Mouse (Mus musculus) cortical plate, adult 2 months (tissue): Measurements from ENCODE around the gene Dna2. TPM values are rescaled to one million over a fixed set of nuclear protein-coding genes. Genes with fewer than 3 reads are reported as not detected.
"Not testable (repeated sequence)": the region's sequence is repeated elsewhere in the genome, so short reads cannot be mapped to it uniquely, and the experiment has no call there.

Source experiments
- H3K27ac ChIP-seq: fragments of 200-500 bp; 2 replicates; pipeline ENCODE4 v1.5.1; 2012; ENCODE audit warnings: low read length, control low read depth, inconsistent platforms; ENCODE audit not compliant: insufficient read depth
- H3K4me1 ChIP-seq: fragments of 200-500 bp; 2 replicates; pipeline ENCODE4 v1.6.1; 2011; ENCODE audit warnings: low read length; ENCODE audit not compliant: control insufficient read depth, insufficient read depth
- H3K4me3 ChIP-seq: fragments of 200-500 bp; 2 replicates; pipeline ENCODE4 v1.5.1; 2011; ENCODE audit warnings: mild to moderate bottlenecking, low read length, control low read depth; ENCODE audit not compliant: insufficient read depth
- CTCF ChIP-seq: fragments of 200-500 bp; IDR thresholded peaks from 2 replicates; pipeline ENCODE4 v1.5.1; 2011; ENCODE audit warnings: mild to moderate bottlenecking, control low read depth, low read length; ENCODE audit not compliant: insufficient read depth; ENCODE audit errors: extremely low read depth
- POLR2A ChIP-seq: fragments of 200-500 bp; IDR thresholded peaks from 2 replicates; pipeline ENCODE4 v1.6.1; 2011; ENCODE audit warnings: mild to moderate bottlenecking, low read length, control low read depth; ENCODE audit not compliant: insufficient read depth; ENCODE audit errors: extremely low read depth
- polyA plus RNA-seq: library from polyadenylated mRNA; depleted of rRNA; stranded (reverse); fragments of >200 nt; gene quantifications from 2 replicates; pipeline ENCODE4 v1.2.3, GENCODE M21; 2012; rRNA removed

The Dna2 gene
- 2.3 and 2.8 TPM in 2 replicates for polyA plus RNA-seq

- TF ChIP-seq POLR2A (no peak), CTCF (no peak)
- peak within 1 kb of the TSS; percentile 46 for H3K4me3 ChIP-seq
- H3K27ac ChIP-seq: no peak within 1 kb of the TSS
- no peaks in the 10 kb centered on the region for H3K4me1 ChIP-seq
Measured at GRCm38 (mm10) chr10:62946738-62947471, at the start of gene Dna2. TSS of gene Dna2 (plus strand) at chr10:62947026.

GRCm38 (mm10) chr10:62897437-62897836 is 49.4 kb upstream of the Dna2 start:
- Histone ChIP-seq H3K4me3 (no peak overlapping the region), H3K4me1 (no peaks in the 10 kb centered on the region), H3K27ac (no peak overlapping the region)
- TF ChIP-seq CTCF (no peak), POLR2A (no peak)

- no peak overlapping the region for H3K4me3 ChIP-seq
- no peak overlapping the region for H3K27ac ChIP-seq
- H3K4me1 ChIP-seq: no peaks in the 10 kb centered on the region
- TF ChIP-seq CTCF (no peak), POLR2A (no peak)
Measured at GRCm38 (mm10) chr10:62898061-62898460, 48.8 kb upstream of the Dna2 start.

GRCm38 (mm10) chr10:62900144-62900543 is 46.7 kb upstream of the Dna2 start:
- TF ChIP-seq CTCF: no peak
- no peak for TF ChIP-seq POLR2A
- no peaks in the 10 kb centered on the region for H3K4me1 ChIP-seq
- no peak overlapping the region for H3K27ac ChIP-seq
- H3K4me3 ChIP-seq: no peak overlapping the region

GRCm38 (mm10) chr10:62901826-62902225 is 45.0 kb upstream of the Dna2 start:
- H3K27ac ChIP-seq: no peak overlapping the region

GRCm38 (mm10) chr10:62902829-62903228 is 44.0 kb upstream of the Dna2 start:
- H3K27ac ChIP-seq: no peak overlapping the region
- no peaks in the 10 kb centered on the region for H3K4me1 ChIP-seq
- TF ChIP-seq CTCF (no peak), POLR2A (no peak)
- H3K4me3 ChIP-seq: no peak overlapping the region

More at GRCm38 (mm10) chr10:62901826-62902225, 45.0 kb upstream of the Dna2 start:
- Histone ChIP-seq H3K4me3 (no peak overlapping the region), H3K4me1 (no peaks in the 10 kb centered on the region)
- TF ChIP-seq CTCF: no peak
- TF ChIP-seq POLR2A: no peak

- Histone ChIP-seq H3K27ac (no peak overlapping the region), H3K4me1 (no peaks in the 10 kb centered on the region), H3K4me3 (no peak overlapping the region)
- TF ChIP-seq POLR2A (no peak), CTCF (no peak)
Measured at GRCm38 (mm10) chr10:62906336-62906735, 40.5 kb upstream of the Dna2 start.

- H3K4me3 ChIP-seq, H3K4me1 ChIP-seq, H3K27ac ChIP-seq: not testable (repeated sequence)
Measured at GRCm38 (mm10) chr10:62908896-62909295, 37.9 kb upstream of the Dna2 start, which contains the start of gene Tet1. TSS of gene Tet1 (minus strand) at chr10:62908996.

- H3K4me3 ChIP-seq: no peak overlapping the region
- no peak overlapping the region for H3K27ac ChIP-seq
- no peaks in the 10 kb centered on the region for H3K4me1 ChIP-seq
- TF ChIP-seq CTCF (no peak), POLR2A (no peak)
Measured at GRCm38 (mm10) chr10:62911120-62911519, 35.7 kb upstream of the Dna2 start.

GRCm38 (mm10) chr10:62918985-62919384 is 27.8 kb upstream of the Dna2 start:
- peaks cover 3% of the 10 kb centered on the region; the same call in 1 of the 2 replicates for H3K4me1 ChIP-seq
- TF ChIP-seq POLR2A: no peak
- TF ChIP-seq CTCF: no peak
- H3K27ac ChIP-seq: no peak overlapping the region
- no peak overlapping the region for H3K4me3 ChIP-seq
